ENCODE assay signal across 9 mouse cellular contexts in genomic region chr19:4497263-4497973, GRCm38 (mm10). TPM values are rescaled to one million over a fixed set of nuclear protein-coding genes. Genes with fewer than 3 reads are reported as not detected.
DNase-seq lines count a peak whose midpoint lies in the region; ATAC-seq and TF ChIP-seq lines count a peak whose summit lies in the region.
"Had no signal": no experiment of that assay in that cellular context is flagged by ENCODE, and none has a peak within 500 bp of the region (broad histone marks: within the 10 kb centered on the region; RNA-seq: fewer than 3 reads in every experiment).

No protein-coding gene starts in this region.

- intact Hi-C loops in heart, adult 2 months (cut with DNase I) = loop anchor here (2.0 to 5.0 kb wide), 3 partner anchors 80 to 245 kb away; partner anchors contain the start of gene Rce1

- no peaks in the 10 kb centered on the region; the same call in 1 of the 2 replicates for H3K4me1 ChIP-seq in embryonic facial prominence, embryonic 11.5 days (ENCODE audit: control insufficient read depth, insufficient read depth, low read length)
- peaks cover 1% of the 10 kb centered on the region; the same call in 1 of the 2 replicates for H3K4me1 ChIP-seq in heart, adult 2 months (ENCODE audit: control insufficient read depth, insufficient read depth, low read length)
- H3K4me1 ChIP-seq in liver, embryonic 11.5 days (replicated peaks; ENCODE audit: control insufficient read depth, insufficient read depth, low read length) = peaks cover 10% of the 10 kb centered on the region; the same call in 1 of the 2 replicates
- peaks cover 12% of the 10 kb centered on the region; the same call in 1 of the 2 replicates for H3K4me1 ChIP-seq in stomach, embryonic 15.5 days

- no peak overlapping the region for H3K27ac ChIP-seq in embryonic facial prominence, embryonic 11.5 days (replicated peaks; ENCODE audit: low read depth, low read length)
- no peak overlapping the region for H3K27ac ChIP-seq in heart, adult 2 months
- H3K27ac ChIP-seq in liver, embryonic 11.5 days (ENCODE audit: low read depth, low read length) = no peak overlapping the region
- no peak overlapping the region; the same call in 1 of the 2 replicates for H3K27ac ChIP-seq in stomach, embryonic 15.5 days

- H3K9me3 ChIP-seq in embryonic facial prominence, embryonic 11.5 days (replicated peaks; ENCODE audit: control insufficient read depth, low read length) = no peaks in the 10 kb centered on the region
- no peaks in the 10 kb centered on the region for H3K9me3 ChIP-seq in liver, embryonic 11.5 days (ENCODE audit: control insufficient read depth, low read length)
- no peaks in the 10 kb centered on the region for H3K9me3 ChIP-seq in stomach, embryonic 15.5 days

- H3K4me2 ChIP-seq in embryonic facial prominence, embryonic 11.5 days (ENCODE audit: low read depth, low read length) = peak overlapping the region; percentile 8; the same call in 1 of the 2 replicates
- H3K4me2 ChIP-seq in liver, embryonic 11.5 days = no peak overlapping the region
- H3K4me2 ChIP-seq in stomach, embryonic 15.5 days = no peak overlapping the region

- peak; percentile 80; the same call in 1 of the 2 replicates for TF ChIP-seq EP300 in heart, adult 2 months (IDR thresholded peaks at IDR 0.05; ENCODE audit: insufficient read depth, low read depth, low read length)

- no peaks in the 10 kb centered on the region for H3K36me3 ChIP-seq in embryonic facial prominence, embryonic 11.5 days (replicated peaks; ENCODE audit: control insufficient read depth, insufficient read depth, low read depth, low read length)
- H3K36me3 ChIP-seq in heart, adult 2 months (ENCODE audit: control insufficient read depth, insufficient read depth, low read length) = no peaks in the 10 kb centered on the region
- no peaks in the 10 kb centered on the region for H3K36me3 ChIP-seq in liver, embryonic 11.5 days (ENCODE audit: control insufficient read depth, insufficient read depth, low read length)
- H3K36me3 ChIP-seq in stomach, embryonic 15.5 days = no peaks in the 10 kb centered on the region

- peak; percentile 74 to 79 for DNase-seq in B cell, adult 2 months
- DNase-seq in adrenal gland, postnatal 14 days = peak; percentile 94
- DNase-seq in embryonic facial prominence, embryonic 11.5 days (ENCODE audit: low spot score) = peak; percentile 91
- peak; percentile 45 to 74 for DNase-seq in heart, adult 2 months
- peak; percentile 85 for DNase-seq in kidney, adult 9 months
- peak; percentile 71 for DNase-seq in liver, embryonic 11.5 days (ENCODE audit: low spot score)
- DNase-seq in naive thymus-derived CD4-positive, alpha-beta T cell, adult 2 months (ENCODE audit: low read depth) = peak; percentile 83

- 0 out of 2 replicates have a peak, but pooled peaks have one; percentile 30 for ATAC-seq in embryonic facial prominence, embryonic 11.5 days (replicated peaks; ENCODE audit: insufficient number of reproducible peaks, low FRiP score, low TSS enrichment, low read depth)
- ATAC-seq in liver, embryonic 11.5 days (replicated peaks; ENCODE audit: low FRiP score) = 0 out of 2 replicates have a peak, but pooled peaks have one; percentile 50
- ATAC-seq in stomach, embryonic 15.5 days (ENCODE audit: insufficient read depth, low FRiP score, low read depth) = peak; percentile 37; the same call in 1 of the 2 replicates

- peak overlapping the region; percentile 5; the same call in 1 of the 2 replicates for H3K9ac ChIP-seq in embryonic facial prominence, embryonic 11.5 days (replicated peaks; ENCODE audit: low read length)
- no peak overlapping the region for H3K9ac ChIP-seq in heart, adult 2 months (ENCODE audit: low read depth, low read length)
- no peak overlapping the region; the same call in 1 of the 2 replicates for H3K9ac ChIP-seq in liver, embryonic 11.5 days (ENCODE audit: low read depth, low read length)
- no peak overlapping the region for H3K9ac ChIP-seq in stomach, embryonic 15.5 days

- no peak for TF ChIP-seq POLR2A in heart, adult 2 months (IDR thresholded peaks at IDR 0.05; ENCODE audit: insufficient read depth, low read depth, low read length)

- H3K4me3 ChIP-seq in embryonic facial prominence, embryonic 11.5 days (ENCODE audit: low read depth, low read length) = no peak overlapping the region
- no peak overlapping the region for H3K4me3 ChIP-seq in heart, adult 2 months
- H3K4me3 ChIP-seq in liver, embryonic 11.5 days (ENCODE audit: low read depth, low read length) = no peak overlapping the region
- no peak overlapping the region for H3K4me3 ChIP-seq in stomach, embryonic 15.5 days (replicated peaks)

- H3K79me2 ChIP-seq in heart, adult 2 months (replicated peaks; ENCODE audit: control insufficient read depth, insufficient read depth, low read length) = no peaks in the 10 kb centered on the region

- no peaks in the 10 kb centered on the region for H3K27me3 ChIP-seq in embryonic facial prominence, embryonic 11.5 days (ENCODE audit: control insufficient read depth, insufficient read depth, low read length)
- no peaks in the 10 kb centered on the region for H3K27me3 ChIP-seq in heart, adult 2 months (ENCODE audit: control insufficient read depth, insufficient read depth, low read length)
- H3K27me3 ChIP-seq in liver, embryonic 11.5 days (replicated peaks; ENCODE audit: control insufficient read depth, insufficient read depth, low read length) = no peaks in the 10 kb centered on the region
- no peaks in the 10 kb centered on the region for H3K27me3 ChIP-seq in stomach, embryonic 15.5 days (replicated peaks)

- 5% methylated on average over 4 of the region's 4 CpGs for WGBS in embryonic facial prominence, embryonic 11.5 days
- WGBS in heart, adult 2 months = 3% methylated on average over 4 of the region's 4 CpGs
- WGBS in liver, embryonic 11.5 days = 5% methylated on average over 4 of the region's 4 CpGs
- 5% methylated on average over 4 of the region's 4 CpGs for WGBS in stomach, embryonic 15.5 days

- TF ChIP-seq CTCF in heart, adult 2 months (IDR thresholded peaks at IDR 0.05) = peak; percentile 90

RNA-seq across cellular contexts. Expression of gene 2010003K11Rik, which starts 1.0 kb away (rescaled TPM):
- 23.0 and 25.2 TPM in 2 replicates for total RNA-seq in adrenal gland, postnatal 14 days (2021)
- not detected in 2 replicates for polyA plus RNA-seq in embryonic facial prominence, embryonic 11.5 days (2014; fragmentation: Nextera tagmentation; extraction: Ambion mirVana)
- total RNA-seq in heart, adult 2 months (2021) = not detected
- polyA plus RNA-seq in heart, adult 2 months (2012; rRNA removed) = 0.29 and 0.70 TPM in 2 replicates
- polyA plus RNA-seq in liver, embryonic 11.5 days (2014; fragmentation: Nextera tagmentation; extraction: Ambion mirVana) = 0.14 TPM in 1 of 2 replicates, not detected in the other
- 1.2 and 1.3 TPM in 2 replicates for polyA plus RNA-seq in stomach, embryonic 15.5 days (2015; fragmentation: Nextera tagmentation; extraction: Ambion mirVana)
- polyA plus RNA-seq: frontal cortex, adult 2 months had no signal

RNA-seq across cellular contexts. Expression of gene Pcx, which starts 12.9 kb away (rescaled TPM):
- total RNA-seq in adrenal gland, postnatal 14 days (2021) = 351 and 352 TPM in 2 replicates
- 15.4 and 19.2 TPM in 2 replicates for polyA plus RNA-seq in embryonic facial prominence, embryonic 11.5 days (2014; fragmentation: Nextera tagmentation; extraction: Ambion mirVana)
- 10 to 100 TPM; 44.8 to 52.5 TPM for total RNA-seq in heart, adult 2 months (2021)
- 25.1 and 39.0 TPM in 2 replicates for polyA plus RNA-seq in heart, adult 2 months (2012; rRNA removed)
- 18.6 and 21.0 TPM in 2 replicates for polyA plus RNA-seq in liver, embryonic 11.5 days (2014; fragmentation: Nextera tagmentation; extraction: Ambion mirVana)
- polyA plus RNA-seq in stomach, embryonic 15.5 days (2015; fragmentation: Nextera tagmentation; extraction: Ambion mirVana) = 18.0 and 19.1 TPM in 2 replicates

RNA-seq across cellular contexts. Expression of gene Syt12, which starts 20.2 kb away (rescaled TPM):
- 35.0 and 41.1 TPM in 2 replicates for total RNA-seq in adrenal gland, postnatal 14 days (2021)
- polyA plus RNA-seq in embryonic facial prominence, embryonic 11.5 days (2014; fragmentation: Nextera tagmentation; extraction: Ambion mirVana) = 1.2 and 1.9 TPM in 2 replicates
- total RNA-seq in heart, adult 2 months (2021) = 10 to 100 TPM in 1 of 2 experiments, 1 to 10 TPM in 1; 6.9 to 13.2 TPM
- 1.8 and 3.2 TPM in 2 replicates for polyA plus RNA-seq in heart, adult 2 months (2012; rRNA removed)
- 0.26 and 0.27 TPM in 2 replicates for polyA plus RNA-seq in liver, embryonic 11.5 days (2014; fragmentation: Nextera tagmentation; extraction: Ambion mirVana)
- 0.81 and 0.99 TPM in 2 replicates for polyA plus RNA-seq in stomach, embryonic 15.5 days (2015; fragmentation: Nextera tagmentation; extraction: Ambion mirVana)

RNA-seq across cellular contexts. Expression of gene Rhod, which starts 58.2 kb away (rescaled TPM):
- total RNA-seq in adrenal gland, postnatal 14 days (2021) = 14.1 and 17.3 TPM in 2 replicates
- polyA plus RNA-seq in embryonic facial prominence, embryonic 11.5 days (2014; fragmentation: Nextera tagmentation; extraction: Ambion mirVana) = 39.8 and 45.9 TPM in 2 replicates
- total RNA-seq in heart, adult 2 months (2021) = 1 to 10 TPM; 5.3 to 5.5 TPM
- 8.5 and 9.2 TPM in 2 replicates for polyA plus RNA-seq in heart, adult 2 months (2012; rRNA removed)
- polyA plus RNA-seq in liver, embryonic 11.5 days (2014; fragmentation: Nextera tagmentation; extraction: Ambion mirVana) = 10.3 and 14.3 TPM in 2 replicates
- polyA plus RNA-seq in stomach, embryonic 15.5 days (2015; fragmentation: Nextera tagmentation; extraction: Ambion mirVana) = 24.1 and 32.0 TPM in 2 replicates
